15 mouse cellular contexts compared by ENCODE assay signal in genomic region chr3:30511062-30511640, GRCm38 (mm10). TPM values are rescaled to one million over a fixed set of nuclear protein-coding genes. Genes with fewer than 3 reads are reported as not detected.
DNase-seq lines count a peak whose midpoint lies in the region; ATAC-seq lines count a peak whose summit lies in the region.
"Had no signal": no experiment of that assay in that cellular context is flagged by ENCODE, and none has a peak within 500 bp of the region (broad histone marks: within the 10 kb centered on the region; RNA-seq: fewer than 3 reads in every experiment).

No protein-coding gene starts in this region.

- no peak overlapping the region for H3K27ac ChIP-seq in intestine, embryonic 14.5 days (ENCODE audit: low read depth)
- no peak overlapping the region for H3K27ac ChIP-seq in intestine, embryonic 15.5 days
- peak overlapping the region; percentile 30; the same call in 1 of the 2 replicates for H3K27ac ChIP-seq in embryonic facial prominence, embryonic 10.5 days (replicated peaks)
- H3K27ac ChIP-seq: hindbrain, postnatal 0 days; macrophage had no signal

- no peak overlapping the region for H3K4me2 ChIP-seq in intestine, embryonic 14.5 days (ENCODE audit: low read length)
- H3K4me2 ChIP-seq in intestine, embryonic 15.5 days (replicated peaks), result no peak overlapping the region

- peak; percentile 56 for DNase-seq in intestine, embryonic 14.5 days (ENCODE audit: low spot score)
- DNase-seq in embryonic facial prominence, embryonic 10.5 days (ENCODE audit: low spot score), result peak; percentile 20
- DNase-seq in kidney, postnatal 14 days, result peak; percentile 18
- peak; percentile 16 for DNase-seq in lung, postnatal 10 days
- DNase-seq in urinary bladder, postnatal 10 days (ENCODE audit: low spot score), result no peak
- no peak for DNase-seq in thymus, postnatal 0 days (ENCODE audit: low spot score)
- DNase-seq: cerebellum, adult 2 months; layer of hippocampus, adult 9-11 months; left cerebral cortex, postnatal 4 days; right cerebral cortex, postnatal 14 days; thymus, postnatal 25 days had no signal

- ATAC-seq in intestine, embryonic 14.5 days (replicated peaks; ENCODE audit: low FRiP score, low TSS enrichment, low read depth), result no peak
- no peak for ATAC-seq in intestine, embryonic 15.5 days
- ATAC-seq in inflammation-experienced regulatory T-cells, adult 6 months, result no peak
- ATAC-seq: hindbrain, postnatal 0 days had no signal

- peaks cover 97% of the 10 kb centered on the region for H3K27me3 ChIP-seq in intestine, embryonic 14.5 days (replicated peaks; ENCODE audit: control insufficient read depth, insufficient read depth, low read length)
- H3K27me3 ChIP-seq in intestine, embryonic 15.5 days (replicated peaks), result peaks cover 75% of the 10 kb centered on the region
- peaks cover 52% of the 10 kb centered on the region for H3K27me3 ChIP-seq in embryonic facial prominence, embryonic 10.5 days (replicated peaks; ENCODE audit: low read depth, poor library complexity, severe bottlenecking)

- peaks cover 19% of the 10 kb centered on the region for H3K4me1 ChIP-seq in intestine, embryonic 14.5 days (replicated peaks; ENCODE audit: control insufficient read depth, insufficient read depth, low read length)
- peaks cover 37% of the 10 kb centered on the region for H3K4me1 ChIP-seq in intestine, embryonic 15.5 days (replicated peaks)
- peaks cover 92% of the 10 kb centered on the region for H3K4me1 ChIP-seq in embryonic facial prominence, embryonic 10.5 days

- H3K4me3 ChIP-seq in intestine, embryonic 14.5 days (ENCODE audit: low read depth, low read length), result no peak overlapping the region
- no peak overlapping the region for H3K4me3 ChIP-seq in intestine, embryonic 15.5 days (replicated peaks)
- no peak overlapping the region for H3K4me3 ChIP-seq in embryonic facial prominence, embryonic 10.5 days

- no peak overlapping the region for H3K9ac ChIP-seq in intestine, embryonic 14.5 days (ENCODE audit: low read length)
- H3K9ac ChIP-seq in intestine, embryonic 15.5 days, result no peak overlapping the region

- 18% methylated on average over 4 of the region's 4 CpGs for WGBS in intestine, embryonic 14.5 days
- 30% methylated on average over 4 of the region's 4 CpGs for WGBS in intestine, embryonic 15.5 days
- 15% methylated on average over 4 of the region's 4 CpGs for WGBS in embryonic facial prominence, embryonic 10.5 days

- H3K36me3 ChIP-seq in intestine, embryonic 14.5 days (ENCODE audit: control insufficient read depth, insufficient read depth, low read length), result no peaks in the 10 kb centered on the region
- H3K36me3 ChIP-seq in intestine, embryonic 15.5 days, result no peaks in the 10 kb centered on the region
- H3K36me3 ChIP-seq in embryonic facial prominence, embryonic 10.5 days (replicated peaks), result no peaks in the 10 kb centered on the region

- H3K9me3 ChIP-seq in intestine, embryonic 14.5 days (ENCODE audit: control insufficient read depth, low read length), result no peaks in the 10 kb centered on the region
- H3K9me3 ChIP-seq in intestine, embryonic 15.5 days, result no peaks in the 10 kb centered on the region
- no peaks in the 10 kb centered on the region for H3K9me3 ChIP-seq in embryonic facial prominence, embryonic 10.5 days

RNA-seq across cellular contexts. Expression of gene Mecom, which starts 36.7 kb away (rescaled TPM):
- 15.2 and 17.6 TPM in 2 replicates for polyA plus RNA-seq in intestine, embryonic 14.5 days (2014; fragmentation: Nextera tagmentation; extraction: Ambion mirVana)
- 11.6 and 13.1 TPM in 2 replicates for polyA plus RNA-seq in intestine, embryonic 15.5 days (2015; fragmentation: Nextera tagmentation; extraction: Ambion mirVana)
- 52.0 and 53.0 TPM in 2 replicates for polyA plus RNA-seq in embryonic facial prominence, embryonic 10.5 days (2016; fragmentation: Nextera tagmentation; extraction: Ambion mirVana)
- polyA plus RNA-seq in inflammation-experienced regulatory T-cells, adult 6 months (2017; shearing (Covaris generic)), result not detected
- polyA plus RNA-seq in thymus, postnatal 0 days (2015; fragmentation: Nextera tagmentation; extraction: Ambion mirVana), result 1.1 and 1.2 TPM in 2 replicates
- polyA plus RNA-seq: macrophage had no signal

Comparison
In these comparisons a context has a peak if more than half of its experiments do, and no peak if none do; other contexts are left out.
1. DNase-seq: peak in intestine, embryonic 14.5 days (single experiment), embryonic facial prominence, embryonic 10.5 days (single experiment), kidney, postnatal 14 days (single experiment) and lung, postnatal 10 days (single experiment); none in urinary bladder, postnatal 10 days (single experiment) and thymus, postnatal 0 days (single experiment).